Mouse (Mus musculus): ENCODE measurements around the gene Ncor2. TPM values are rescaled to one million over a fixed set of nuclear protein-coding genes. Genes with fewer than 3 reads are reported as not detected.

Ncor2 gene
- polyA plus RNA-seq, 1 experiment from 2014 or later, result 17.6 TPM

- no peaks in the 10 kb centered on the region for H3K27me3 ChIP-seq (ENCODE audit: control insufficient read depth, insufficient read depth, low read length)
- 24% methylated on average over 6 of the region's 6 CpGs for WGBS
- no peaks in the 10 kb centered on the region for H3K36me3 ChIP-seq (ENCODE audit: control insufficient read depth, insufficient read depth)
- H3K4me3 ChIP-seq (ENCODE audit: low read length), result no peak overlapping the region
- H3K9me3 ChIP-seq (replicated peaks; ENCODE audit: control insufficient read depth, low read length), result peaks cover 4% of the 10 kb centered on the region; the same call in 1 of the 2 replicates
- no peak overlapping the region for H3K9ac ChIP-seq (ENCODE audit: low read length)
- H3K4me2 ChIP-seq (ENCODE audit: low read depth, low read length), result no peak overlapping the region
- no peak; the same call in 1 of the 2 replicates for ATAC-seq (replicated peaks; ENCODE audit: extremely low read depth, insufficient read depth, low FRiP score)
- H3K4me1 ChIP-seq (ENCODE audit: control insufficient read depth, insufficient read depth, low read length), result peaks cover 9% of the 10 kb centered on the region
- no peak overlapping the region; the same call in 1 of the 2 replicates for H3K27ac ChIP-seq (ENCODE audit: low read length)
Observed at GRCm38 (mm10) chr5:125184826-125185225, 5.8 kb upstream of the Ncor2 start.

GRCm38 (mm10) chr5:125183321-125184003 is 4.4 kb upstream of the Ncor2 start:
- H3K4me1 ChIP-seq (ENCODE audit: control insufficient read depth, insufficient read depth, low read length), result peaks cover 11% of the 10 kb centered on the region
- H3K4me3 ChIP-seq (ENCODE audit: low read length), result no peak overlapping the region
- 25% methylated on average over 23 of the region's 23 CpGs for WGBS
- H3K36me3 ChIP-seq (ENCODE audit: control insufficient read depth, insufficient read depth), result no peaks in the 10 kb centered on the region
- H3K9me3 ChIP-seq (replicated peaks; ENCODE audit: control insufficient read depth, low read length), result peaks cover 4% of the 10 kb centered on the region; the same call in 1 of the 2 replicates
- no peak for ATAC-seq (replicated peaks; ENCODE audit: extremely low read depth, insufficient read depth, low FRiP score)
- H3K27ac ChIP-seq (ENCODE audit: low read length), result no peak overlapping the region
- H3K9ac ChIP-seq (ENCODE audit: low read length), result 0 out of 2 replicates have a peak overlapping the region, but pooled peaks have one; percentile 30
- peak overlapping the region; percentile 33 for H3K4me2 ChIP-seq (ENCODE audit: low read depth, low read length)
- no peaks in the 10 kb centered on the region for H3K27me3 ChIP-seq (ENCODE audit: control insufficient read depth, insufficient read depth, low read length)

GRCm38 (mm10) chr5:125180630-125181263 is 1.7 kb upstream of the Ncor2 start:
- WGBS, result 80% methylated on average over 6 of the region's 6 CpGs
- Histone ChIP-seq H3K9me3 (replicated peaks; ENCODE audit: control insufficient read depth, low read length) (no peaks in the 10 kb centered on the region), H3K27me3 (ENCODE audit: control insufficient read depth, insufficient read depth, low read length) (no peaks in the 10 kb centered on the region), H3K36me3 (ENCODE audit: control insufficient read depth, insufficient read depth) (no peaks in the 10 kb centered on the region), H3K4me1 (ENCODE audit: control insufficient read depth, insufficient read depth, low read length) (peaks cover 29% of the 10 kb centered on the region), H3K4me2 (ENCODE audit: low read depth, low read length) (no peak overlapping the region), H3K4me3 (ENCODE audit: low read length) (no peak overlapping the region), H3K9ac (ENCODE audit: low read length) (no peak overlapping the region), H3K27ac (ENCODE audit: low read length) (no peak overlapping the region)
- ATAC-seq (replicated peaks; ENCODE audit: extremely low read depth, insufficient read depth, low FRiP score), result no peak

- ATAC-seq (replicated peaks; ENCODE audit: extremely low read depth, insufficient read depth, low FRiP score), result no peak
- no peaks in the 10 kb centered on the region for H3K36me3 ChIP-seq (ENCODE audit: control insufficient read depth, insufficient read depth)
- peak overlapping the region; percentile 86 for H3K4me3 ChIP-seq (ENCODE audit: low read length)
- H3K4me1 ChIP-seq (ENCODE audit: control insufficient read depth, insufficient read depth, low read length), result peaks cover 36% of the 10 kb centered on the region
- no peaks in the 10 kb centered on the region for H3K9me3 ChIP-seq (replicated peaks; ENCODE audit: control insufficient read depth, low read length)
- no peaks in the 10 kb centered on the region for H3K27me3 ChIP-seq (ENCODE audit: control insufficient read depth, insufficient read depth, low read length)
- peak overlapping the region; percentile 71 for H3K9ac ChIP-seq (ENCODE audit: low read length)
- peak overlapping the region; percentile 81 for H3K27ac ChIP-seq (ENCODE audit: low read length)
- peak overlapping the region; percentile 83 for H3K4me2 ChIP-seq (ENCODE audit: low read depth, low read length)
- 8% methylated on average over 23 of the region's 25 CpGs for WGBS
Observed at GRCm38 (mm10) chr5:125179735-125180629, 963 bp upstream of the Ncor2 start.

DNA sequence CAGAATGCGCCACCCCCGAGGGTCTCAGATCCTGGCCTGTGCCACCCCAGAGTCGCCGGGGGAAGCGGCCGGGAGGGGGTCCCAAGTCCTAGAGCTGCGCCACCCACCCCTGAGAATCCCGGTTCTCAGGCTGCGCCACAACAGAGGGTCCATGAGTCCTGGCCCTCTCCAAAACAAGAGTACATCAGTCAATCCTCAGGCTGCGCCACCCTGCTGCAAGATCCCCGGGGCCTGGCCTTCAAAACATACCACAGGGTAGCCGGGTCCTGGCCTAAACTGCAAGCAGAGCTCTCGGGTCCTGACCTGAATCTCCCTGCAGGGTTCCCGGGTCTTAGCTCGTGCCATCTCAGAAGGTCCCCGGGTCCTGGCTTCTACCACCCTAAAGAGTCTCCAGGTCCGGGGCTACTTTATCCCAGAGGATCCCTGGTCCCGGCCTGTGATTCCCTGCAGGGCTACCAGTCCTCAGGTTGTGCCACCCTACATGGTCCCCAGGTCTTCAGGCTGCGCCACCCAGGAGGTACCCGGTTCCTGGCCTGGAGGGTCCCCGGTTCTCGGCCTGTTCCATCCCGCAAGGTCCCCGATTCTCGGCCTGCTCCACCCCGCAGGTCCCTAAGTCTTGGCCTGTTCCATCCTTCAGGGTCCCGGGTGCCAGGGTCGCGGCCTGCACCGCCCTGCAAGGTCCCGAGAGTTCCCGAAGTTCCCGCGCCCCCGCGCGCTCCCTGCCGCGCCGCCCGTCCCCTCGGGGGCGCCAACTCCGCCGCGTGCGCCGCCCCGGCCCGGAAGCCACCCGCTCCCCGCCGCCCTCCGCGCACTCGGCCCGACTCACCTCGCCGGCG is 630 bp downstream of the Ncor2 start:
- Histone ChIP-seq H3K27me3 (ENCODE audit: control insufficient read depth, insufficient read depth, low read length) (no peaks in the 10 kb centered on the region), H3K4me1 (ENCODE audit: control insufficient read depth, insufficient read depth, low read length) (peaks cover 49% of the 10 kb centered on the region), H3K36me3 (ENCODE audit: control insufficient read depth, insufficient read depth) (no peaks in the 10 kb centered on the region), H3K27ac (ENCODE audit: low read length) (peak overlapping the region; percentile 98), H3K4me3 (ENCODE audit: low read length) (peak overlapping the region; percentile 86), H3K4me2 (ENCODE audit: low read depth, low read length) (peak overlapping the region; percentile 99), H3K9ac (ENCODE audit: low read length) (peak overlapping the region; percentile 92), H3K9me3 (replicated peaks; ENCODE audit: control insufficient read depth, low read length) (no peaks in the 10 kb centered on the region)
- WGBS, result under 1% methylated on average over 60 of the region's 60 CpGs
- peak; percentile 29 for ATAC-seq (replicated peaks; ENCODE audit: extremely low read depth, insufficient read depth, low FRiP score)

DNA sequence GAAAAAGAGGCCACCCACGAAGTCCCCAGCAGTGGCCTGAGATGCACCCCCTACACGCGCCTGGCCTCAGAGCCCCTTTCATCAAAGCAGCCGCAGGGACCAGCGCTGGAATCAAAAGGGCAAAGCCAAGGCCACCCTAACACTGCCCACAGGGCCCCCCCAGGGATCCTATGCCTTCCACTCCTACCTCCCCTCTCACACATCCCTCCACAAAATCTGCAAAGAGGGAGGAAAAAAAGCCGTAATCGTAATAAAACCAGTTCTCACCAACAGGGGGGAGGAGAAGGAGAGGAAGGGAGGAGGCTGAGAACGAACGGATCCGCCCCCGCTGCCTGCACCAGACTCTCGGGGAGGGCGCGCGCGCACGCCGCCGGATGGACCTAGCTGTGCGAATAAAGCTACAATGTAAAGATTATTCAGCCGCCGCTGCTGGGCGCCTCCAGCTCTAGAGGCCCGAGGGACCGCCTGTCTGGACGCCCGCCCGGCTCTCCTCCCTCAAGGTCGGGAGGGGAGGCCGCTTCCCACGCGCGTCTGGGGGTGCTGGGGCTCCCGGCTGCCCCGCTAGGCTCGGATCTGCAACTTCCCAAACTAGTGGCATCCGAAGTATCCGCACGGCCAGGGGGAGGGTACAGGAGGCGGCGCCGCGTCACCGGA is 1.4 kb downstream of the Ncor2 start:
- WGBS, result under 1% methylated on average over 43 of the region's 44 CpGs

GRCm38 (mm10) chr5:125176864-125177263 is 2.2 kb downstream of the Ncor2 start:
- H3K27me3 ChIP-seq (ENCODE audit: control insufficient read depth, insufficient read depth, low read length), result no peaks in the 10 kb centered on the region
- peak overlapping the region; percentile 92 for H3K9ac ChIP-seq (ENCODE audit: low read length)
- H3K4me2 ChIP-seq (ENCODE audit: low read depth, low read length), result peak overlapping the region; percentile 99
- H3K4me3 ChIP-seq (ENCODE audit: low read length), result peak overlapping the region; percentile 86
- H3K4me1 ChIP-seq (ENCODE audit: control insufficient read depth, insufficient read depth, low read length), result peaks cover 64% of the 10 kb centered on the region
- H3K9me3 ChIP-seq (replicated peaks; ENCODE audit: control insufficient read depth, low read length), result no peaks in the 10 kb centered on the region
- H3K27ac ChIP-seq (ENCODE audit: low read length), result peak overlapping the region; percentile 98
- 33% methylated on average over 12 of the region's 12 CpGs for WGBS
- no peaks in the 10 kb centered on the region for H3K36me3 ChIP-seq (ENCODE audit: control insufficient read depth, insufficient read depth)
- no peak for ATAC-seq (replicated peaks; ENCODE audit: extremely low read depth, insufficient read depth, low FRiP score)

More for the DNA sequence above, 1.4 kb downstream of the Ncor2 start:
- Histone ChIP-seq H3K4me2 (ENCODE audit: low read depth, low read length) (peak overlapping the region; percentile 99), H3K36me3 (ENCODE audit: control insufficient read depth, insufficient read depth) (no peaks in the 10 kb centered on the region), H3K4me3 (ENCODE audit: low read length) (peak overlapping the region; percentile 86), H3K27ac (ENCODE audit: low read length) (peak overlapping the region; percentile 98), H3K27me3 (ENCODE audit: control insufficient read depth, insufficient read depth, low read length) (no peaks in the 10 kb centered on the region), H3K9ac (ENCODE audit: low read length) (peak overlapping the region; percentile 92), H3K9me3 (replicated peaks; ENCODE audit: control insufficient read depth, low read length) (no peaks in the 10 kb centered on the region), H3K4me1 (ENCODE audit: control insufficient read depth, insufficient read depth, low read length) (peaks cover 57% of the 10 kb centered on the region)
- peak; percentile 25 for ATAC-seq (replicated peaks; ENCODE audit: extremely low read depth, insufficient read depth, low FRiP score)

DNA sequence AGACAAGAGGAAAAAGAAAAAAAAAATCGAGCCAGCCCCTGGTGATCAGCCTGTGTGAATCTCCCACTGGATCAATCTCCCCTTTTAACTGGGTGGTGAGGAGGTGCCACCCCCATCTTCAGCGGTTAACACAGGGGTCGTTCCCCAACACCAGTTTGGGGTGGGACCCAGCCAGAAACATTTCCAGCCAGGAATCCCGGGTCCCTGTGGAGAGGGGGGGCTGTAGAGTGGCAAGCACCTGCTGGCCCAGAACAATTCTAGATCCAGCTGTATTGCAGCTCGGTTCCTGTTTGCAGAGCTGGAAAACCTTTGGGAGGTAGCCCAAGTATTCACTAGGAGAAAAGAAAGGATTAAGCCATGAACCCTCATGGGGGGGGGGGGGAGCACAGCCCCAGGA is 2.7 kb downstream of the Ncor2 start:
- Histone ChIP-seq H3K27ac (ENCODE audit: low read length) (no peak overlapping the region), H3K4me1 (ENCODE audit: control insufficient read depth, insufficient read depth, low read length) (peaks cover 69% of the 10 kb centered on the region), H3K9ac (ENCODE audit: low read length) (peak overlapping the region; percentile 92; the same call in 1 of the 2 replicates), H3K36me3 (ENCODE audit: control insufficient read depth, insufficient read depth) (no peaks in the 10 kb centered on the region), H3K27me3 (ENCODE audit: control insufficient read depth, insufficient read depth, low read length) (no peaks in the 10 kb centered on the region), H3K4me3 (ENCODE audit: low read length) (no peak overlapping the region), H3K9me3 (replicated peaks; ENCODE audit: control insufficient read depth, low read length) (no peaks in the 10 kb centered on the region), H3K4me2 (ENCODE audit: low read depth, low read length) (peak overlapping the region; percentile 99)
- no peak for ATAC-seq (replicated peaks; ENCODE audit: extremely low read depth, insufficient read depth, low FRiP score)
- WGBS, result 49% methylated on average over 5 of the region's 5 CpGs

All from heart, embryonic 16.5 days (tissue).